Mouse (Mus musculus) bone marrow, adult 2 months (tissue): ENCODE measurements around the gene Sall1.

ENCODE experiments used
- CTCF ChIP-seq: fragments of 200-500 bp; IDR thresholded peaks from 2 replicates; pipeline ENCODE4 v1.5.1; 2011; ENCODE audit warnings: low read length, control low read depth; ENCODE audit not compliant: control insufficient read depth, insufficient read depth
- POLR2A ChIP-seq: fragments of 200-500 bp; IDR thresholded peaks from 2 replicates; pipeline ENCODE4 v1.6.1; 2011; ENCODE audit warnings: low read depth, mild to moderate bottlenecking, control low read depth, low read length, borderline replicate concordance; ENCODE audit not compliant: control insufficient read depth

GRCm38 (mm10) chr8:89017891-89018290 is 26.1 kb downstream of the Sall1 start:
- TF ChIP-seq POLR2A = no peak
- no peak for TF ChIP-seq CTCF
